Mouse (Mus musculus): ENCODE results near the gene Eif4g1.

- TF ChIP-seq CTCF (IDR thresholded peaks at IDR 0.05; ENCODE audit: borderline replicate concordance, extremely low read depth, insufficient read depth, insufficient read length): no peak
- no peak for TF ChIP-seq POLR2A (IDR thresholded peaks at IDR 0.05; ENCODE audit: borderline replicate concordance, extremely low read depth, insufficient read depth, insufficient read length, poor library complexity, severe bottlenecking)
These were observed 31.2 kb downstream of the Eif4g1 start for GRCm38 (mm10) chr16:20699266-20699665.
